Mouse (Mus musculus): ENCODE results near the gene Trp53bp1.
A peak's percentile ranks its signal among the peaks of the same experiment; 100 is the strongest.

Trp53bp1 gene

GRCm38 (mm10) chr2:121271236-121271927 lies at the start of gene Trp53bp1:
Gene Trp53bp1 (minus strand): TSS chr2:121271407.
- H3K36me3 ChIP-seq (ENCODE audit: insufficient read depth, low read length), result peaks cover 39% of the 10 kb centered on the region
- peaks cover 39% of the 10 kb centered on the region for H3K4me1 ChIP-seq (replicated peaks; ENCODE audit: low read depth, low read length)
- H3K4me3 ChIP-seq (replicated peaks; ENCODE audit: low read length), result peak within 1 kb of the TSS; percentile 87
- H3K27me3 ChIP-seq (ENCODE audit: insufficient read depth, low read length), result peaks cover 25% of the 10 kb centered on the region
- no peaks in the 10 kb centered on the region for H3K9me3 ChIP-seq (ENCODE audit: low read length)
- TF ChIP-seq NANOG (IDR thresholded peaks at IDR 0.05; ENCODE audit: borderline replicate concordance, low read length) (no peak), CTCF (conservative IDR thresholded peaks at IDR 0.05; ENCODE audit: low read length) (no peak), POU5F1 (IDR thresholded peaks at IDR 0.05; ENCODE audit: borderline replicate concordance, low read length) (no peak)

GRCm38 (mm10) chr2:121316278-121316677 lies 45.1 kb upstream of the Trp53bp1 start:
- H3K36me3 ChIP-seq (ENCODE audit: insufficient read depth, low read length), result peaks cover 11% of the 10 kb centered on the region
- no peaks in the 10 kb centered on the region for H3K9me3 ChIP-seq (ENCODE audit: low read length)
- no peaks in the 10 kb centered on the region for H3K27me3 ChIP-seq (ENCODE audit: insufficient read depth, low read length)
- H3K4me1 ChIP-seq (replicated peaks; ENCODE audit: low read depth, low read length), result peaks cover 5% of the 10 kb centered on the region
- H3K4me3 ChIP-seq (replicated peaks; ENCODE audit: low read length), result no peak overlapping the region
- no peak for TF ChIP-seq CTCF (conservative IDR thresholded peaks at IDR 0.05; ENCODE audit: low read length)
- TF ChIP-seq NANOG (IDR thresholded peaks at IDR 0.05; ENCODE audit: borderline replicate concordance, low read length), result no peak
- TF ChIP-seq POU5F1 (IDR thresholded peaks at IDR 0.05; ENCODE audit: borderline replicate concordance, low read length), result no peak

GRCm38 (mm10) chr2:121308997-121309416 lies 37.8 kb upstream of the Trp53bp1 start:
- TF ChIP-seq NANOG (IDR thresholded peaks at IDR 0.05; ENCODE audit: borderline replicate concordance, low read length) (no peak), CTCF (conservative IDR thresholded peaks at IDR 0.05; ENCODE audit: low read length) (no peak), POU5F1 (IDR thresholded peaks at IDR 0.05; ENCODE audit: borderline replicate concordance, low read length) (no peak)
- peaks cover 56% of the 10 kb centered on the region for H3K36me3 ChIP-seq (ENCODE audit: insufficient read depth, low read length)
- peaks cover 52% of the 10 kb centered on the region for H3K4me1 ChIP-seq (replicated peaks; ENCODE audit: low read depth, low read length)
- H3K4me3 ChIP-seq (replicated peaks; ENCODE audit: low read length), result peak overlapping the region; percentile 45
- no peaks in the 10 kb centered on the region for H3K27me3 ChIP-seq (ENCODE audit: insufficient read depth, low read length)
- peaks cover 3% of the 10 kb centered on the region for H3K9me3 ChIP-seq (ENCODE audit: low read length)

DNA sequence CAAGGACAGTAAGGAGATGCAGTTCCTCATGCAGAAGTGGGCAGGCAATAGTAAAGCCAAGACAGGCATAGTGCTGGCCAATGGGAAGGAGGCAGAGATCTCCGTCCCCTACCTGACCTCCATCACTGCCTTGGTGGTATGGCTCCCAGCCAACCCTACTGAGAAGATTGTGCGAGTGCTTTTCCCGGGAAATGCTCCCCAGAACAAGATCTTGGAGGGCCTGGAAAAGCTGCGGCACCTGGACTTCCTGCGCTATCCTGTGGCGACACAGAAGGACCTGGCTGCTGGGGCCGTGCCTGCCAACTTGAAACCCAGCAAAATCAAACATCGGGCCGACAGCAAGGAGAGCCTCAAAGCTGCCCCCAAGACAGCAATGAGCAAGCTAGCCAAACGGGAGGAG lies 28.8 kb upstream of the Trp53bp1 start:
- Histone ChIP-seq H3K27me3 (ENCODE audit: insufficient read depth, low read length) (peaks cover 38% of the 10 kb centered on the region), H3K4me1 (replicated peaks; ENCODE audit: low read depth, low read length) (peaks cover 80% of the 10 kb centered on the region)
- TF ChIP-seq CTCF (conservative IDR thresholded peaks at IDR 0.05; ENCODE audit: low read length) (no peak), NANOG (IDR thresholded peaks at IDR 0.05; ENCODE audit: borderline replicate concordance, low read length) (no peak), POU5F1 (IDR thresholded peaks at IDR 0.05; ENCODE audit: borderline replicate concordance, low read length) (no peak)

GRCm38 (mm10) chr2:121299471-121299870 lies 28.3 kb upstream of the Trp53bp1 start:
- H3K4me3 ChIP-seq (replicated peaks; ENCODE audit: low read length), result peak overlapping the region; percentile 52
- TF ChIP-seq CTCF (conservative IDR thresholded peaks at IDR 0.05; ENCODE audit: low read length) (no peak), NANOG (IDR thresholded peaks at IDR 0.05; ENCODE audit: borderline replicate concordance, low read length) (no peak), POU5F1 (IDR thresholded peaks at IDR 0.05; ENCODE audit: borderline replicate concordance, low read length) (no peak)

More for the DNA sequence above, 28.8 kb upstream of the Trp53bp1 start:
- peaks cover 12% of the 10 kb centered on the region for H3K9me3 ChIP-seq (ENCODE audit: low read length)
- peak overlapping the region; percentile 52 for H3K4me3 ChIP-seq (replicated peaks; ENCODE audit: low read length)
- peaks cover 67% of the 10 kb centered on the region for H3K36me3 ChIP-seq (ENCODE audit: insufficient read depth, low read length)

DNA sequence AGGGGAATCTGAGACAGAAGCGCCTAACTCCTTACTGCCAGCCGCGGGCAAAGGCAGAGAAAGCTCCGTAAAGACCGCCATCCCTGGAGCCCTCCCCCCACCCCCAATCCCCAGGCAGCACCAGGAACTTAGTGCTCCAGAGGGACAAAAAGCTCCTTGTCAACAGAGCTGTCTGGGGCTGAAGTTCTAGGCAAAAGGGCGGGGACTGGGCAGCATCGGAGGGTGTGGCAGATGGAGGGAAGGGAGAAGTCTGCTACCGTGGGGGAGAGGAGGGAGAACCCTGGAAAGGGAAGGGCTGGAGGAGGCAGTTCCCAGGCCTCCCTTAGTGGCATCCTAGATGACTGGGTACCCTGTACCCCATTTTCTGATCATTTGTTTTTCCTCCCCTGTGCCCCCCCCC lies 26.9 kb upstream of the Trp53bp1 start:
- Histone ChIP-seq H3K4me3 (replicated peaks; ENCODE audit: low read length) (peak overlapping the region; percentile 46), H3K27me3 (ENCODE audit: insufficient read depth, low read length) (peaks cover 38% of the 10 kb centered on the region), H3K4me1 (replicated peaks; ENCODE audit: low read depth, low read length) (peaks cover 93% of the 10 kb centered on the region), H3K9me3 (ENCODE audit: low read length) (peaks cover 4% of the 10 kb centered on the region; the same call in 1 of the 2 replicates), H3K36me3 (ENCODE audit: insufficient read depth, low read length) (peaks cover 50% of the 10 kb centered on the region)
- TF ChIP-seq POU5F1 (IDR thresholded peaks at IDR 0.05; ENCODE audit: borderline replicate concordance, low read length) (no peak), NANOG (IDR thresholded peaks at IDR 0.05; ENCODE audit: borderline replicate concordance, low read length) (no peak), CTCF (conservative IDR thresholded peaks at IDR 0.05; ENCODE audit: low read length) (no peak)

More at GRCm38 (mm10) chr2:121299471-121299870, 28.3 kb upstream of the Trp53bp1 start:
- H3K9me3 ChIP-seq (ENCODE audit: low read length), result peaks cover 16% of the 10 kb centered on the region
- peaks cover 80% of the 10 kb centered on the region for H3K4me1 ChIP-seq (replicated peaks; ENCODE audit: low read depth, low read length)
- peaks cover 38% of the 10 kb centered on the region for H3K27me3 ChIP-seq (ENCODE audit: insufficient read depth, low read length)
- peaks cover 63% of the 10 kb centered on the region for H3K36me3 ChIP-seq (ENCODE audit: insufficient read depth, low read length)

DNA sequence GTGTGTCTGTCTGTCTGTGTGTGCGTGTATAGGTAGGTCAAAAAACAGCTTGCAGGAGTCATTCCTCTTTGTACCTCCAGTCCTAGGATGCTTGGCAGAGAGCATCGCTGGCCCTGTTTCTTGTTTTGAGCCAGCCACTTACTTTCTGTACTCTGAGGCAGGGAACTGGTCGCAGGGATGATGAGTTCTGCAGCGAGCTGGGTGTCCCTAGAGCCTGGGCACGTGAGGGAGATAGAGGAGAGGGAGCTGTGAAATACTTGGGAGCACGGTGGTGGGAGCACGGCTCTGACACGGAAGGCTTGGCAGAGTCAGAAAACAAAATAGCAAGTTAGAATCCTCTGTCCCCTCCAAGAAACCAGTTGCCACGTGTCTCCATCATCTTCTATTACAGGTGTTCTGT lies 26.5 kb upstream of the Trp53bp1 start:
- H3K4me3 ChIP-seq (replicated peaks; ENCODE audit: low read length), result peak overlapping the region; percentile 46
- H3K36me3 ChIP-seq (ENCODE audit: insufficient read depth, low read length), result peaks cover 45% of the 10 kb centered on the region
- H3K4me1 ChIP-seq (replicated peaks; ENCODE audit: low read depth, low read length), result peaks cover 97% of the 10 kb centered on the region
- peaks cover 3% of the 10 kb centered on the region; the same call in 1 of the 2 replicates for H3K9me3 ChIP-seq (ENCODE audit: low read length)
- peaks cover 38% of the 10 kb centered on the region for H3K27me3 ChIP-seq (ENCODE audit: insufficient read depth, low read length)
- TF ChIP-seq POU5F1 (IDR thresholded peaks at IDR 0.05; ENCODE audit: borderline replicate concordance, low read length) (no peak), NANOG (IDR thresholded peaks at IDR 0.05; ENCODE audit: borderline replicate concordance, low read length) (no peak), CTCF (conservative IDR thresholded peaks at IDR 0.05; ENCODE audit: low read length) (no peak)

DNA sequence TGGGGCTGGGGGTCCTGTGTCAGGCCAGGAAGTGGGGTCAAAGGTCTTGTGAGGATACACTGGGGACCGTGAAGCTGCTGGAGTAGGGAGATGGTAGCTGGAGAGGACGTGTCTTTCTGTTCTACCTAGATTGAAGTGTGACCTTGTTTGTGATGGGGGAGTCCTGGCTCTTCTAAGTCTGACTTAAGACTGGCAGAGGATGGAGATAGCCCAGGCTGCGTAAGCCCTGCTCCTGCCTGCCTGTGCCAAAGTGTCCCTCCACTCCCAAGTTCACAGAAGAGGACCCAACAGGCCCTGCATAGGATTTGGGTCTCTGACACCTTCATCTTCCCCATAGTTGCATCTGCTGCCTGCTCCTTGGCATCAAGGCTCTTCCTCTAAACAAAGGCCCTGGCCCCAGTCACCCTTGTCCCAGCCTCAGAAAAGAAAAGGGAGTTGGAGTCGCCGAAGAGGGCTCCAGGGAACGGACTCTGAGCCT lies 25.6 kb upstream of the Trp53bp1 start:
- peak overlapping the region; percentile 71 for H3K4me3 ChIP-seq (replicated peaks; ENCODE audit: low read length)
- peaks cover 38% of the 10 kb centered on the region for H3K27me3 ChIP-seq (ENCODE audit: insufficient read depth, low read length)
- H3K9me3 ChIP-seq (ENCODE audit: low read length), result peaks cover 3% of the 10 kb centered on the region; the same call in 1 of the 2 replicates
- TF ChIP-seq NANOG (IDR thresholded peaks at IDR 0.05; ENCODE audit: borderline replicate concordance, low read length), result no peak
- TF ChIP-seq POU5F1 (IDR thresholded peaks at IDR 0.05; ENCODE audit: borderline replicate concordance, low read length), result no peak
- TF ChIP-seq CTCF (conservative IDR thresholded peaks at IDR 0.05; ENCODE audit: low read length), result no peak
- peaks cover 98% of the 10 kb centered on the region for H3K4me1 ChIP-seq (replicated peaks; ENCODE audit: low read depth, low read length)
- H3K36me3 ChIP-seq (ENCODE audit: insufficient read depth, low read length), result peaks cover 40% of the 10 kb centered on the region

Data from E14TG2a.4 (cell line).